Mouse (Mus musculus): ENCODE results near the gene Dcaf17. TPM values are rescaled to one million over a fixed set of nuclear protein-coding genes. Genes with fewer than 3 reads are reported as not detected.

Gene Dcaf17
- polyA plus RNA-seq (2016; fragmentation: Nextera tagmentation; extraction: Ambion mirVana) = 39.1 and 44.6 TPM in 2 replicates

GRCm38 (mm10) chr2:71055300-71056114 lies at the start of gene Dcaf17, which contains the start of gene Mettl8:
TSS of gene Dcaf17 (plus strand) at chr2:71055328.
TSS of gene Mettl8 (minus strand) at chr2:71055583.
- Histone ChIP-seq H3K4me1 (replicated peaks) (peaks cover 16% of the 10 kb centered on the region), H3K27me3 (ENCODE audit: insufficient read depth, poor library complexity, severe bottlenecking) (no peaks in the 10 kb centered on the region), H3K36me3 (peaks cover 20% of the 10 kb centered on the region), H3K9me3 (no peaks in the 10 kb centered on the region), H3K4me3 (peak within 1 kb of the TSS; percentile 76), H3K27ac (peak within 1 kb of the TSS; percentile 95)
- peak; percentile 94 for DNase-seq (ENCODE audit: low spot score)
- under 1% methylated on average over 57 of the region's 57 CpGs for WGBS

- Histone ChIP-seq H3K9me3 (no peaks in the 10 kb centered on the region), H3K27me3 (ENCODE audit: insufficient read depth, poor library complexity, severe bottlenecking) (no peaks in the 10 kb centered on the region), H3K27ac (no peak overlapping the region), H3K4me1 (replicated peaks) (no peaks in the 10 kb centered on the region), H3K36me3 (no peaks in the 10 kb centered on the region), H3K4me3 (no peak overlapping the region)
- WGBS = 97% methylated on average over 1 of the region's 1 CpGs
- DNase-seq (ENCODE audit: low spot score) = no peak
Measured at GRCm38 (mm10) chr2:71011816-71012215, 43.3 kb upstream of the Dcaf17 start.

GRCm38 (mm10) chr2:71013521-71013920 lies 41.6 kb upstream of the Dcaf17 start:
- Histone ChIP-seq H3K4me1 (replicated peaks) (no peaks in the 10 kb centered on the region), H3K4me3 (no peak overlapping the region), H3K27ac (no peak overlapping the region), H3K36me3 (no peaks in the 10 kb centered on the region), H3K27me3 (ENCODE audit: insufficient read depth, poor library complexity, severe bottlenecking) (no peaks in the 10 kb centered on the region), H3K9me3 (no peaks in the 10 kb centered on the region)
- no peak for DNase-seq (ENCODE audit: low spot score)
- 95% methylated on average over 7 of the region's 7 CpGs for WGBS

GRCm38 (mm10) chr2:71019277-71019676 lies 35.9 kb upstream of the Dcaf17 start:
- Histone ChIP-seq H3K4me1 (replicated peaks) (peaks cover 10% of the 10 kb centered on the region), H3K4me3 (no peak overlapping the region), H3K27me3 (ENCODE audit: insufficient read depth, poor library complexity, severe bottlenecking) (no peaks in the 10 kb centered on the region), H3K36me3 (no peaks in the 10 kb centered on the region), H3K9me3 (no peaks in the 10 kb centered on the region), H3K27ac (0 out of 2 replicates have a peak overlapping the region, but pooled peaks have one; percentile 59)
- WGBS = 71% methylated on average over 9 of the region's 9 CpGs
- DNase-seq (ENCODE audit: low spot score) = no peak

GRCm38 (mm10) chr2:71019704-71020375 lies 35.3 kb upstream of the Dcaf17 start:
- Histone ChIP-seq H3K27me3 (ENCODE audit: insufficient read depth, poor library complexity, severe bottlenecking) (no peaks in the 10 kb centered on the region), H3K36me3 (no peaks in the 10 kb centered on the region), H3K27ac (peak overlapping the region; percentile 59; the same call in 1 of the 2 replicates), H3K9me3 (no peaks in the 10 kb centered on the region), H3K4me1 (replicated peaks) (peaks cover 10% of the 10 kb centered on the region), H3K4me3 (no peak overlapping the region)
- WGBS = 58% methylated on average over 8 of the region's 8 CpGs
- no peak for DNase-seq (ENCODE audit: low spot score)

GRCm38 (mm10) chr2:71020674-71021073 lies 34.5 kb upstream of the Dcaf17 start:
- Histone ChIP-seq H3K4me1 (replicated peaks) (peaks cover 12% of the 10 kb centered on the region), H3K4me3 (no peak overlapping the region), H3K27ac (no peak overlapping the region), H3K27me3 (ENCODE audit: insufficient read depth, poor library complexity, severe bottlenecking) (no peaks in the 10 kb centered on the region), H3K36me3 (no peaks in the 10 kb centered on the region), H3K9me3 (no peaks in the 10 kb centered on the region)
- DNase-seq (ENCODE audit: low spot score) = no peak
- 91% methylated on average over 8 of the region's 8 CpGs for WGBS

GRCm38 (mm10) chr2:71022991-71023390 lies 32.1 kb upstream of the Dcaf17 start:
- no peak for DNase-seq (ENCODE audit: low spot score)
- Histone ChIP-seq H3K27ac (no peak overlapping the region), H3K4me1 (replicated peaks) (peaks cover 19% of the 10 kb centered on the region), H3K9me3 (no peaks in the 10 kb centered on the region), H3K36me3 (no peaks in the 10 kb centered on the region), H3K4me3 (no peak overlapping the region), H3K27me3 (ENCODE audit: insufficient read depth, poor library complexity, severe bottlenecking) (no peaks in the 10 kb centered on the region)
- WGBS = 90% methylated on average over 6 of the region's 6 CpGs

GRCm38 (mm10) chr2:71023986-71024385 lies 31.1 kb upstream of the Dcaf17 start:
- peaks cover 19% of the 10 kb centered on the region for H3K4me1 ChIP-seq (replicated peaks)
- H3K36me3 ChIP-seq = no peaks in the 10 kb centered on the region
- 90% methylated on average over 6 of the region's 6 CpGs for WGBS
- H3K9me3 ChIP-seq = no peaks in the 10 kb centered on the region
- H3K27me3 ChIP-seq (ENCODE audit: insufficient read depth, poor library complexity, severe bottlenecking) = no peaks in the 10 kb centered on the region
- no peak overlapping the region for H3K4me3 ChIP-seq
- H3K27ac ChIP-seq = no peak overlapping the region
- DNase-seq (ENCODE audit: low spot score) = no peak

- DNase-seq (ENCODE audit: low spot score) = no peak
- 68% methylated on average over 12 of the region's 12 CpGs for WGBS
- H3K4me3 ChIP-seq = no peak overlapping the region
Measured at GRCm38 (mm10) chr2:71025576-71026315, 29.4 kb upstream of the Dcaf17 start.

GRCm38 (mm10) chr2:71026787-71027186 lies 28.3 kb upstream of the Dcaf17 start:
- H3K9me3 ChIP-seq = no peaks in the 10 kb centered on the region
- 38% methylated on average over 5 of the region's 5 CpGs for WGBS
- no peaks in the 10 kb centered on the region for H3K27me3 ChIP-seq (ENCODE audit: insufficient read depth, poor library complexity, severe bottlenecking)
- H3K4me1 ChIP-seq (replicated peaks) = peaks cover 14% of the 10 kb centered on the region; the same call in 1 of the 2 replicates
- H3K27ac ChIP-seq = no peak overlapping the region
- peak; percentile 45 for DNase-seq (ENCODE audit: low spot score)
- no peak overlapping the region for H3K4me3 ChIP-seq
- no peaks in the 10 kb centered on the region for H3K36me3 ChIP-seq

More at GRCm38 (mm10) chr2:71025576-71026315, 29.4 kb upstream of the Dcaf17 start:
- H3K27me3 ChIP-seq (ENCODE audit: insufficient read depth, poor library complexity, severe bottlenecking) = no peaks in the 10 kb centered on the region
- H3K9me3 ChIP-seq = no peaks in the 10 kb centered on the region
- peaks cover 14% of the 10 kb centered on the region; the same call in 1 of the 2 replicates for H3K4me1 ChIP-seq (replicated peaks)
- no peak overlapping the region for H3K27ac ChIP-seq
- H3K36me3 ChIP-seq = no peaks in the 10 kb centered on the region

GRCm38 (mm10) chr2:71027631-71028030 lies 27.5 kb upstream of the Dcaf17 start:
- Histone ChIP-seq H3K27me3 (ENCODE audit: insufficient read depth, poor library complexity, severe bottlenecking) (no peaks in the 10 kb centered on the region), H3K4me3 (no peak overlapping the region), H3K9me3 (no peaks in the 10 kb centered on the region), H3K27ac (no peak overlapping the region), H3K4me1 (replicated peaks) (peaks cover 18% of the 10 kb centered on the region; the same call in 1 of the 2 replicates), H3K36me3 (no peaks in the 10 kb centered on the region)
- no peak for DNase-seq (ENCODE audit: low spot score)
- WGBS = 97% methylated on average over 9 of the region's 9 CpGs

GRCm38 (mm10) chr2:71030663-71031062 lies 24.5 kb upstream of the Dcaf17 start:
- 90% methylated on average over 2 of the region's 2 CpGs for WGBS
- Histone ChIP-seq H3K27me3 (ENCODE audit: insufficient read depth, poor library complexity, severe bottlenecking) (no peaks in the 10 kb centered on the region), H3K36me3 (no peaks in the 10 kb centered on the region), H3K4me3 (no peak overlapping the region), H3K4me1 (replicated peaks) (peaks cover 25% of the 10 kb centered on the region), H3K9me3 (no peaks in the 10 kb centered on the region), H3K27ac (no peak overlapping the region)
- no peak for DNase-seq (ENCODE audit: low spot score)

Data from hindbrain, embryonic 10.5 days (tissue).